Mouse (Mus musculus) neural tube, postnatal 0 days (tissue): ENCODE results near the gene Gm5169. TPM values are rescaled to one million over a fixed set of nuclear protein-coding genes. Genes with fewer than 3 reads are reported as not detected.

ENCODE experiments used
- polyA plus RNA-seq: library from polyadenylated mRNA; unstranded; fragments of >200 nt; fragmentation: Nextera tagmentation; extraction: Ambion mirVana; gene quantifications from 2 replicates; pipeline ENCODE4 v1.2.1, GENCODE M21; 2015

Gm5169 gene
- polyA plus RNA-seq = not detected in 2 replicates

GRCm38 (mm10) chrX:25301355-25301754, at the start of gene Gm5169:
TSS of gene Gm5169 (minus strand) at chrX:25301455.

